Mouse (Mus musculus) right cerebral cortex, postnatal 4 days (tissue): ENCODE results near the gene Kiss1.

ENCODE experiments used
- DNase-seq: peaks from one replicate; pipeline ENCODE4 v3.0.0-alpha.2; 2022

Gene Kiss1

GRCm38 (mm10) chr1:133364022-133364630, 42.5 kb downstream of the Kiss1 start:
- no peak for DNase-seq

GRCm38 (mm10) chr1:133364890-133365289, 43.2 kb downstream of the Kiss1 start:
- DNase-seq, result no peak

DNA sequence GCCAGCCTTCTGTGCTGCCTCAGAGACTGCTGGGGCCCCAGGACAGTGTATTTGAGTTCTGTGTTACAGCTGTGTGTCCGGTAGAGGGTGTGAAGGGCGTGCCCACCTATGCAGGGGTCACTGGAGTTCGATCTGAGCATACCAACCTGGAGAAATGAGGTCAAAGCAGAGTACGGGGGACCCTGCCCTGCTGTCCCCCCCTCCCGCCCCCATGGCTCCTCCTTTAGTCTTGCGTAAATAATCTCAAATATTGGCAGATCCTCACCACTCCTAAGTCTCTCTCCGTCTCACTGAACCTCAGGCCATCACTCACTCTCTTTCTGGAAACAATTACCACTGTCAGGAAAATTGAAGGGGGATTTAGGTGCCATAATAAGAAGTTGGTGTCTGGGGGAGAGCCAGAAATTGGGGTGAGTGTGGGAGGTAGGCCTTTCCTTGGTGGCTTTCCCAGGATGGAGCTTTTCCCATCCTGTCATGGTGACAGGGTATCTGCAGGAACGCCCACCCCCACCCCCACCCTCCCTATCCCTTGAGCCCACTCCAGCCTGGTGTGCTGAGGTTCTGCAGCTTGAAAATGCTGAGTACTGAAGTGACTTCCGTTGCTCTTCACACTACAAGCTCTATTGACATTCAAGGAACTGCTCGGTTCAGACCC, 45.4 kb downstream of the Kiss1 start:
- DNase-seq, result no peak

- no peak for DNase-seq
Measured at GRCm38 (mm10) chr1:133367606-133368488, 46.2 kb downstream of the Kiss1 start.

- DNase-seq, result no peak
Measured at GRCm38 (mm10) chr1:133368644-133369043, 47.0 kb downstream of the Kiss1 start.

- DNase-seq, result no peak
Measured at GRCm38 (mm10) chr1:133370352-133370751, 48.7 kb downstream of the Kiss1 start.

GRCm38 (mm10) chr1:133371431-133371830, 49.8 kb downstream of the Kiss1 start:
- DNase-seq, result no peak

DNA sequence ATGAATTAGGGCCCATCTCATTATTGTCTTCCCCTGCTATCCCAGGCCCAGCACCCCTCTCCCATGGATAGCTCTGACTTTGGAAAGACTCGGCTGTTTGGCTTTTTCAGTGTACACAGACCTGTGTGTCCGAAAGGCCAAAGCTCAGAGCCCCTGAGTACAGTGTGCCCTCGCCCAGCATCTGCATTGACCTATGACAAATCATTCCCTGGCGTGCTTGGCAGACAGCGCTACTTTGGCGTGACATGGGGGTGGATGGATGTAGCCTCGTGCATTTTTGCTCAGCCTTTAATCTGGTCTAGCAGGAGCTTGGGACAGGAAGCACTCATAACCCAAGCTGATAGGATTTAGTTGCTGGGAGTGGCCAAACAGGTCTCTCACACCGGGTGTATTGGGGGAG, 50.4 kb downstream of the Kiss1 start:
- DNase-seq, result no peak

GRCm38 (mm10) chr1:133375696-133376346, 54.1 kb downstream of the Kiss1 start:
- no peak for DNase-seq

- DNase-seq, result no peak
Measured at GRCm38 (mm10) chr1:133377547-133377946, 55.9 kb downstream of the Kiss1 start.
